Mouse (Mus musculus) myocyte (in vitro differentiated cells): ENCODE results near the gene Rin1. TPM values are rescaled to one million over a fixed set of nuclear protein-coding genes. Genes with fewer than 3 reads are reported as not detected.

Experiments used
- H3K27me3 ChIP-seq: one replicate; pipeline ENCODE4 v1.6.1; 2011; ENCODE audit not compliant: control insufficient read depth, insufficient read depth, insufficient read length
- H3K36me3 ChIP-seq: one replicate; pipeline ENCODE4 v1.6.1; 2011; ENCODE audit not compliant: control insufficient read depth, insufficient read depth
- H3K4me2 ChIP-seq: one replicate; pipeline ENCODE4 v1.6.1; 2011; ENCODE audit warnings: low read depth, control low read depth
- H3K4me3 ChIP-seq: one replicate; pipeline ENCODE4 v1.5.1; 2011; ENCODE audit warnings: mild to moderate bottlenecking, control low read depth, moderate library complexity
- H3K79me2 ChIP-seq: one replicate; pipeline ENCODE4 v1.6.1; 2011; ENCODE audit not compliant: control insufficient read depth, insufficient read depth
- H3ac ChIP-seq: one replicate; pipeline ENCODE4 v1.6.1; 2011; ENCODE audit not compliant: control insufficient read depth, insufficient read length
- CEBPB ChIP-seq: IDR thresholded peaks from 2 replicates; pipeline ENCODE4 v1.6.1; 2011; ENCODE audit warnings: mild to moderate bottlenecking, moderate library complexity; ENCODE audit not compliant: poor library complexity, insufficient read depth, severe bottlenecking
- E2F4 ChIP-seq: IDR thresholded peaks from one replicate; pipeline ENCODE4 v1.6.1; 2011; ENCODE audit warnings: mild to moderate bottlenecking, control low read depth, moderate library complexity; ENCODE audit not compliant: insufficient read depth
- MAX ChIP-seq: IDR thresholded peaks from one replicate; pipeline ENCODE4 v1.6.1; 2011; ENCODE audit warnings: low read depth, mild to moderate bottlenecking, control low read depth
- MYOD1 ChIP-seq, 3 experiments: IDR thresholded peaks; one replicate each; pipeline ENCODE4 v1.6.1; 2011; ENCODE audit warnings: control low read depth in 2 of 3, low read depth in 2 of 3, mild to moderate bottlenecking in 2 of 3, moderate library complexity in 1 of 3; ENCODE audit not compliant: insufficient read length in 2 of 3, control insufficient read depth in 1 of 3
- MYOG ChIP-seq, 3 experiments: IDR thresholded peaks; one replicate each; pipeline ENCODE4 v1.6.1; 2011; ENCODE audit warnings: control low read depth in 2 of 3, low read depth in 2 of 3, mild to moderate bottlenecking in 2 of 3; ENCODE audit not compliant: insufficient read length in 2 of 3, control insufficient read depth in 1 of 3, insufficient read depth in 1 of 3
- POLR2A ChIP-seq: IDR thresholded peaks from one replicate; pipeline ENCODE4 v1.6.1; 2011; ENCODE audit warnings: low read depth, mild to moderate bottlenecking, control low read depth, moderate library complexity; ENCODE audit not compliant: insufficient read length
- POLR2AphosphoS2 ChIP-seq: IDR thresholded peaks from one replicate; pipeline ENCODE4 v1.6.1; 2011; ENCODE audit warnings: low read depth, control low read depth; ENCODE audit not compliant: insufficient read length
- REST ChIP-seq: IDR thresholded peaks from one replicate; pipeline ENCODE4 v1.6.1; 2011; ENCODE audit warnings: mild to moderate bottlenecking, control low read depth, moderate library complexity; ENCODE audit not compliant: insufficient read depth, insufficient read length
- SRF ChIP-seq: IDR thresholded peaks from one replicate; pipeline ENCODE4 v1.6.1; 2011; ENCODE audit warnings: low read depth; ENCODE audit not compliant: control insufficient read depth, insufficient read length
- TCF12 ChIP-seq: IDR thresholded peaks from one replicate; pipeline ENCODE4 v1.6.1; 2011; ENCODE audit warnings: mild to moderate bottlenecking, control low read depth; ENCODE audit not compliant: poor library complexity, insufficient read depth, severe bottlenecking
- TCF3 ChIP-seq: IDR thresholded peaks from one replicate; pipeline ENCODE4 v1.6.1; 2011; ENCODE audit warnings: low read depth, control low read depth; ENCODE audit not compliant: insufficient read length
- USF1 ChIP-seq: IDR thresholded peaks from one replicate; pipeline ENCODE4 v1.6.1; 2011; ENCODE audit warnings: low read depth, mild to moderate bottlenecking, control low read depth, moderate library complexity
- polyA plus RNA-seq: library from polyadenylated mRNA; unstranded; fragments of >200 nt; fragmentation: generic; extraction: Trizol; gene quantifications from one replicate; pipeline ENCODE4 v1.2.1, GENCODE M21; 2012; ENCODE audit warnings: missing spikeins

Gene Rin1
- polyA plus RNA-seq, 1 experiment, result 63.9 TPM

DNA sequence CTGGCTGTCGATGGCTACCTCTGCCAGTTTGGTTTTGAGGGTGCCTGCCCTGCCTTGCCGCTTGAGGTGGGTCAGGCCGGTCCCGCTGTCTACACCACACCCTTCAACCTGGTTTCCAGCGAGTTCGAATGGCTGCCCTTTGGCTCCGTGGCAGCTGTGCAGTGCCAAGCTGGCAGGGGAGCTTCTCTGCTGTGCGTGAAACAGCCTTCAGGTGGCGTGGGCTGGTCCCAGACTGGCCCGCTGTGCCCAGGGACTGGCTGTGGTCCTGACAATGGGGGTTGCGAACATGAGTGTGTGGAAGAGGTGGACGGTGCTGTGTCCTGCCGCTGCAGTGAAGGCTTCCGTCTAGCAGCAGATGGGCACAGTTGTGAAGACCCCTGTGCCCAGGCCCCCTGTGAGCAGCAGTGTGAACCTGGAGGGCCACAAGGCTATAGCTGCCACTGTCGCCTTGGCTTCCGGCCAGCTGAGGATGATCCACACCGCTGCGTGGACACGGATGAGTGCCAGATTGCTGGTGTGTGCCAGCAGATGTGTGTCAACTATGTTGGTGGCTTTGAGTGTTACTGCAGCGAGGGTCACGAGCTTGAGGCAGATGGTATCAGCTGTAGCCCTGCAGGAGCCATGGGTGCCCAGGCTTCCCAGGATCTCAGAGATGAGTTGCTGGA, 18.4 kb downstream of the Rin1 start:
- TF ChIP-seq REST (no peak), USF1 (no peak), MAX (no peak), TCF3 (no peak), MYOD1 (IDR thresholded peaks at IDR 0.05; ENCODE audit: control insufficient read depth in 1 of 3, insufficient read length in 2 of 3, low read depth in 2 of 3) (no peak), MYOG (IDR thresholded peaks at IDR 0.05; ENCODE audit: control insufficient read depth in 1 of 3, insufficient read depth in 1 of 3, insufficient read length in 2 of 3, low read depth in 2 of 3) (no peak), CEBPB (no peak), POLR2A (no peak), SRF (no peak), E2F4 (no peak), POLR2AphosphoS2 (no peak), TCF12 (no peak)
- Histone ChIP-seq H3K36me3 (no peaks in the 10 kb centered on the region), H3K4me3 (no peak overlapping the region), H3K4me2 (peak overlapping the region; percentile 60), H3K79me2 (no peaks in the 10 kb centered on the region), H3K27me3 (no peaks in the 10 kb centered on the region), H3ac (peak overlapping the region; percentile 8)

DNA sequence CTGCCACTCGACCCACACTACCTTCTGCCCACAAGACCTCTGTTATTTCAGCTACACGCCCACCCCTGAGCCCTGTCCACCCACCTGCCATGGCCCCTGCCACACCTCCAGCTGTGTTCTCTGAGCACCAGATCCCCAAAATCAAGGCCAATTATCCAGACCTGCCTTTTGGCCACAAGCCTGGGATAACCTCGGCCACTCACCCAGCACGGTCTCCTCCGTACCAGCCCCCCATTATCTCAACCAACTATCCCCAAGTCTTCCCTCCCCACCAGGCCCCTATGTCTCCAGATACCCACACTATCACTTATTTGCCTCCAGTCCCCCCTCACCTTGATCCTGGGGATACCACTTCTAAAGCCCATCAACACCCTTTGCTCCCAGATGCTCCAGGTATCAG, 19.2 kb downstream of the Rin1 start:
- Histone ChIP-seq H3ac (no peak overlapping the region), H3K4me3 (no peak overlapping the region), H3K27me3 (no peaks in the 10 kb centered on the region), H3K79me2 (no peaks in the 10 kb centered on the region), H3K36me3 (no peaks in the 10 kb centered on the region), H3K4me2 (no peak overlapping the region)
- no peak for TF ChIP-seq USF1
- no peak for TF ChIP-seq SRF
- TF ChIP-seq E2F4, result no peak
- TF ChIP-seq REST, result no peak
- no peak for TF ChIP-seq TCF12
- no peak for TF ChIP-seq MYOG (IDR thresholded peaks at IDR 0.05; ENCODE audit: control insufficient read depth in 1 of 3, insufficient read depth in 1 of 3, insufficient read length in 2 of 3, low read depth in 2 of 3)

DNA sequence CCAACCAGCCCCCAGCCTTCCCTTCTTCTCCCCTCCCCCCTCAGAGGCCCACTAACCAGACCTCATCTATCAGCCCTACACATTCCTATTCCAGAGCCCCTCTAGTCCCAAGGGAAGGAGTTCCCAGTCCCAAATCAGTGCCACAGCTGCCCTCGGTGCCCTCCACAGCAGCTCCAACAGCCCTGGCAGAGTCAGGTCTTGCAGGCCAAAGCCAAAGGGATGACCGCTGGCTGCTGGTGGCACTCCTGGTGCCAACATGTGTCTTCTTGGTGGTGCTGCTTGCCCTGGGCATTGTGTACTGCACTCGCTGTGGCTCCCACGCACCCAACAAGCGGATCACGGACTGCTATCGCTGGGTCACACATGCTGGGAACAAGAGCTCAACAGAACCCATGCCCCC, 19.7 kb downstream of the Rin1 start:
- no peak overlapping the region for H3ac ChIP-seq

DNA sequence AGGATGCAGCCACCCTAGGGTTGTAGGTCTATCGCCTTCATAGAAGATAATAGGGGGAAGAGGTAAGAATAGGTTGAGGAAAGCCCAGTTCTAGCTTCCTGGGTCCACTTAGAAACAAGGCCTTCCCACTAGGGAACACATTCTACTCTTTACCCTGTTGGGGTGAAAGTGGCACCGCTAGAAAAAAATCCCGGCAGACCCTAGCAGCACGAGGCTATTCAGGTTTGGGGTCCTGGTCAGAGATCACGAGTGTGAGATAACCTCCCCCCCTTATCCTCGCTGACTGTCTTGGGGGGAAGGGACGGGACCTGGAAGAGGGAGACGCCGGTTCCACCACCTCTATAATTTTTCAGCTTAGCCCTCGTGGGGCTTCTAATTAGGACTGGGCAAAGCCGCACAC, 20.8 kb downstream of the Rin1 start:
- H3K79me2 ChIP-seq, result no peaks in the 10 kb centered on the region
- H3K27me3 ChIP-seq, result no peaks in the 10 kb centered on the region
- H3K4me2 ChIP-seq, result peak overlapping the region; percentile 97
- H3ac ChIP-seq, result no peak overlapping the region
- TF ChIP-seq MYOD1 (IDR thresholded peaks at IDR 0.05; ENCODE audit: control insufficient read depth in 1 of 3, insufficient read length in 2 of 3, low read depth in 2 of 3), result no peak
- no peak for TF ChIP-seq POLR2AphosphoS2
- TF ChIP-seq TCF3, result no peak
- TF ChIP-seq REST, result no peak
- no peak for TF ChIP-seq TCF12
- TF ChIP-seq POLR2A, result no peak
- no peak for TF ChIP-seq E2F4
- no peak for TF ChIP-seq MYOG (IDR thresholded peaks at IDR 0.05; ENCODE audit: control insufficient read depth in 1 of 3, insufficient read depth in 1 of 3, insufficient read length in 2 of 3, low read depth in 2 of 3)
- TF ChIP-seq CEBPB, result no peak
- TF ChIP-seq MAX, result no peak
- no peak for TF ChIP-seq USF1
- no peak for TF ChIP-seq SRF
- no peaks in the 10 kb centered on the region for H3K36me3 ChIP-seq
- H3K4me3 ChIP-seq, result peak overlapping the region; percentile 29

More for the DNA sequence above, 19.7 kb downstream of the Rin1 start:
- no peaks in the 10 kb centered on the region for H3K36me3 ChIP-seq
- no peak overlapping the region for H3K4me3 ChIP-seq
- H3K27me3 ChIP-seq, result no peaks in the 10 kb centered on the region
- H3K79me2 ChIP-seq, result no peaks in the 10 kb centered on the region
- TF ChIP-seq E2F4 (no peak), TCF12 (no peak), MAX (no peak), POLR2AphosphoS2 (no peak), SRF (no peak), TCF3 (no peak), POLR2A (no peak), CEBPB (no peak), MYOD1 (IDR thresholded peaks at IDR 0.05; ENCODE audit: control insufficient read depth in 1 of 3, insufficient read length in 2 of 3, low read depth in 2 of 3) (no peak), USF1 (no peak), REST (no peak)
- H3K4me2 ChIP-seq, result no peak overlapping the region

DNA sequence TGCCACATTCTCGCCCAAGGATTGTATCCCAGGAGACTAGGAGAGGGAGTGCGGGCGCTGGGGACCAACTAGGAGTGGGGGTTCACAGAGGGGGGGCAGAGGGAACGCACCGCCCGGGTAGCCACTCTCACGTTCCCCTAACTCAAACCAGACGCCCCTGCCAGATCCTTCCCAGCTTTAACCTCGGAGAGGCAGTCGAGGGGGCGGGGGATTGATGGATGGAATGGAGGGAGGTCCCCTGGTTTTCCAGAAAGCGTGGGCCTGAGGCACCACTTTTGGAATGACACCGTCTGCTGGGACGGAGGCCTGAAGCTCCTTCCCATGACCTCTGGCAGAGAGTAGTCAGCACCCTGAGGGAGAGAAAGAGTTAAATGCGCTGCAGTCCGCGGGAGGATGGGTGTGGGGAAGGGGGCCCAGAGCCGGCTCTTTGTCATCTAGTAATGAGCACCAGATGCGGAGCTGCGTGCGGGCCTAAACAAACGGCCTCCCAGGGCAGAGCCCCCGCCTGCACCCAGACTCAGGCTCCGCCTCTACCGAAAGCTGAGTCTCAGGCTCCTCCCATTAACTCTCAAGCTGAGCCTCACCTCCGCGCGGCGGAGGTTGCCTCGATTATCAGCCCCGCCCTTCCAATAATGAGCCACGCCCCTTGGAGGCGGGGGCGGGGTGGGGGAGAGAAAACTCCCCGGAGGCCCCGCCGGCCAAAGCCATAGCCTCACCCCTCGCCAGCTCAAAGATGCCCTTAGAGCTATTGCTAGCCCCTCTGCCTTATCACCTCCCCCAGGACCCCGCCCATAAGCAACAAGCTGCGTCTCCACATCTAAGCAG, 21.5 kb downstream of the Rin1 start:
- Histone ChIP-seq H3K27me3 (no peaks in the 10 kb centered on the region), H3K36me3 (no peaks in the 10 kb centered on the region), H3K4me3 (peak overlapping the region; percentile 29), H3K4me2 (peak overlapping the region; percentile 97), H3K79me2 (no peaks in the 10 kb centered on the region), H3ac (no peak overlapping the region)
- TF ChIP-seq POLR2A (peak; percentile 33), TCF3 (no peak)
